Mouse (Mus musculus) liver, adult 2 months (tissue): ENCODE results near the gene Hoxa7. TPM values are rescaled to one million over a fixed set of nuclear protein-coding genes. Genes with fewer than 3 reads are reported as not detected.

Experiments used
- DNase-seq: peaks from one replicate; pipeline ENCODE4 v3.0.0-alpha.2; 2011; ENCODE audit warnings: low read depth, low spot score; ENCODE audit errors: extremely low read depth
- H3K27ac ChIP-seq: fragments of 200-500 bp; replicated peaks from 2 replicates; pipeline ENCODE4 v1.5.1; 2012; ENCODE audit warnings: low read depth, mild to moderate bottlenecking, control low read depth, inconsistent platforms, low read length; ENCODE audit not compliant: insufficient read depth
- H3K27me3 ChIP-seq: fragments of 200-500 bp; 2 replicates; pipeline ENCODE4 v1.6.1; 2012; ENCODE audit warnings: mild to moderate bottlenecking, moderate library complexity, low read length, inconsistent platforms; ENCODE audit not compliant: control insufficient read depth, insufficient read depth
- H3K36me3 ChIP-seq: fragments of 200-500 bp; 2 replicates; pipeline ENCODE4 v1.6.1; 2012; ENCODE audit warnings: low read length, inconsistent platforms; ENCODE audit not compliant: control insufficient read depth, insufficient read depth
- H3K4me1 ChIP-seq: fragments of 200-500 bp; 2 replicates; pipeline ENCODE4 v1.6.1; 2011; ENCODE audit warnings: low read length; ENCODE audit not compliant: control insufficient read depth, insufficient read depth
- H3K4me3 ChIP-seq: fragments of 200-500 bp; 2 replicates; pipeline ENCODE4 v1.5.1; 2011; ENCODE audit warnings: low read depth, mild to moderate bottlenecking, control low read depth, low read length, moderate library complexity; ENCODE audit not compliant: insufficient read depth
- H3K79me2 ChIP-seq: fragments of 200-500 bp; 2 replicates; pipeline ENCODE4 v1.6.1; 2012; ENCODE audit warnings: inconsistent platforms, mild to moderate bottlenecking, low read length, moderate library complexity; ENCODE audit not compliant: control insufficient read depth, insufficient read depth
- H3K9ac ChIP-seq: fragments of 200-500 bp; 2 replicates; pipeline ENCODE4 v1.6.1; 2012; ENCODE audit warnings: low read depth, mild to moderate bottlenecking, control low read depth, inconsistent platforms, low read length
- CTCF ChIP-seq: fragments of 200-500 bp; IDR thresholded peaks from 2 replicates; pipeline ENCODE4 v1.5.1; 2011; ENCODE audit warnings: low read depth, low read length, control low read depth
- POLR2A ChIP-seq: fragments of 200-500 bp; IDR thresholded peaks from 2 replicates; pipeline ENCODE4 v1.6.1; 2011; ENCODE audit warnings: low read length, control low read depth; ENCODE audit not compliant: insufficient read depth; ENCODE audit errors: extremely low read depth
- WGBS: fragments of 180-500 bp; shearing (Covaris S2); methylation state at CpG from one replicate; pipeline ENCODE4 v1.1.7; 2018; 5-methylcytosine and 5-hydroxymethylcytosine counted together
- polyA plus RNA-seq: library from polyadenylated mRNA; depleted of rRNA; stranded (reverse); fragments of >200 nt; gene quantifications from 2 replicates; pipeline ENCODE4 v1.2.3, GENCODE M21; 2012
- total RNA-seq: library from RNA; depleted of rRNA; stranded (reverse); fragments of >200 nt; gene quantifications from 2 replicates; pipeline ENCODE4 v1.2.3, GENCODE M21; 2014

The Hoxa7 gene
- total and polyA plus RNA-seq, 2 experiments = 0.04 TPM; not detected in 1

- WGBS = 11% methylated on average over 47 of the region's 47 CpGs
Measured at GRCm38 (mm10) chr6:52208072-52208867, 13.4 kb downstream of the Hoxa7 start, which contains the start of gene Hoxa6. Gene Hoxa6 (minus strand): TSS chr6:52208722.

GRCm38 (mm10) chr6:52207684-52207976, 14.0 kb downstream of the Hoxa7 start:
- TF ChIP-seq POLR2A = no peak
- no peak for TF ChIP-seq CTCF
- Histone ChIP-seq H3K4me3 (no peak overlapping the region), H3K9ac (no peak overlapping the region), H3K36me3 (no peaks in the 10 kb centered on the region), H3K27ac (no peak overlapping the region), H3K79me2 (no peaks in the 10 kb centered on the region), H3K27me3 (peaks cover 48% of the 10 kb centered on the region), H3K4me1 (no peaks in the 10 kb centered on the region; the same call in 1 of the 2 replicates)
- DNase-seq = no peak

More at GRCm38 (mm10) chr6:52208072-52208867, 13.4 kb downstream of the Hoxa7 start, which contains the start of gene Hoxa6:
- Histone ChIP-seq H3K27me3 (peaks cover 48% of the 10 kb centered on the region), H3K4me3 (no peak within 1 kb of the TSS), H3K79me2 (no peaks in the 10 kb centered on the region), H3K27ac (no peak within 1 kb of the TSS), H3K9ac (no peak within 1 kb of the TSS), H3K36me3 (no peaks in the 10 kb centered on the region), H3K4me1 (no peaks in the 10 kb centered on the region; the same call in 1 of the 2 replicates)
- no peak for DNase-seq
- TF ChIP-seq POLR2A (no peak), CTCF (no peak)

DNA sequence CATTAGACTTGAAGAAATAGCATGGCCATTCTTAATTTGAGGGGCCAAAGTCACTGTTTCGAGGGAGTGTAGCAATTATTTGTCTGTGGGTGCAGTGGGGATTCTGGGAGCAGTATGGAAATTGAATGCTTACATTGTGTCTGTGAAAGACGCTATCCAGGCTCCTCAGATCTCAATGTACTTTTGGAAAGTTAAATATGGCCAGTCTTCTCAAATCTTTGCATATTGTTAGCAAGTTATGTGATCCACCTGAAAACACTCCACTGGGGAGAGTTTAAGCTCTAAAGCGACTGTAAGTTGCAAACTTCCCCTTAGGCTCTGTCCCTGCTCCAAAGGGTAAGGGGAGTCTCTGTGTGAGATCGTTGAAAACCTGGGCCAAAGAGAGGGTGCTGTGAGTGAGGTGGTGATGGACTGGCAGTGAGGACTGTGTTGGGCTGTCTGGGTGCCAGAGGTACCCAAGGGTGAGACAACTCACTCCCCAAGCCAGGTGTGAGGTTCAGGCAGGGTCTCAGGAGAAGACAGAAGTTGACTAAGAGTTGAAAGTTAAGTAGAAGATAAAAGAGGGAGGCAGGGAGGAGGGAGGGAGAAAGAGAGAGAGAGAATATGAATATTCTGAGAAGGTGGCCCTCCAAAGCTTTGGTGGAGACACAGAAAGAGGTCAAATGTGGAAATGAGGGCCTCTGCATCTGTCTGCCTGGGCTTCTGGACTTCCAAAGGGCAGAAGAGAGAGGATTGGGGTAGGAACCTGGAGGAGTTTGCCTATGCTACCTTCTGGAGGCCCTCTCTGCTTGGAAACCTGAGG, 14.6 kb downstream of the Hoxa7 start:
- Histone ChIP-seq H3K4me3 (no peak overlapping the region), H3K9ac (no peak overlapping the region), H3K27me3 (peaks cover 47% of the 10 kb centered on the region), H3K36me3 (no peaks in the 10 kb centered on the region), H3K27ac (no peak overlapping the region), H3K79me2 (no peaks in the 10 kb centered on the region), H3K4me1 (no peaks in the 10 kb centered on the region; the same call in 1 of the 2 replicates)
- WGBS = 28% methylated on average over 4 of the region's 4 CpGs
- no peak for DNase-seq
- TF ChIP-seq POLR2A = no peak
- TF ChIP-seq CTCF = no peak

DNA sequence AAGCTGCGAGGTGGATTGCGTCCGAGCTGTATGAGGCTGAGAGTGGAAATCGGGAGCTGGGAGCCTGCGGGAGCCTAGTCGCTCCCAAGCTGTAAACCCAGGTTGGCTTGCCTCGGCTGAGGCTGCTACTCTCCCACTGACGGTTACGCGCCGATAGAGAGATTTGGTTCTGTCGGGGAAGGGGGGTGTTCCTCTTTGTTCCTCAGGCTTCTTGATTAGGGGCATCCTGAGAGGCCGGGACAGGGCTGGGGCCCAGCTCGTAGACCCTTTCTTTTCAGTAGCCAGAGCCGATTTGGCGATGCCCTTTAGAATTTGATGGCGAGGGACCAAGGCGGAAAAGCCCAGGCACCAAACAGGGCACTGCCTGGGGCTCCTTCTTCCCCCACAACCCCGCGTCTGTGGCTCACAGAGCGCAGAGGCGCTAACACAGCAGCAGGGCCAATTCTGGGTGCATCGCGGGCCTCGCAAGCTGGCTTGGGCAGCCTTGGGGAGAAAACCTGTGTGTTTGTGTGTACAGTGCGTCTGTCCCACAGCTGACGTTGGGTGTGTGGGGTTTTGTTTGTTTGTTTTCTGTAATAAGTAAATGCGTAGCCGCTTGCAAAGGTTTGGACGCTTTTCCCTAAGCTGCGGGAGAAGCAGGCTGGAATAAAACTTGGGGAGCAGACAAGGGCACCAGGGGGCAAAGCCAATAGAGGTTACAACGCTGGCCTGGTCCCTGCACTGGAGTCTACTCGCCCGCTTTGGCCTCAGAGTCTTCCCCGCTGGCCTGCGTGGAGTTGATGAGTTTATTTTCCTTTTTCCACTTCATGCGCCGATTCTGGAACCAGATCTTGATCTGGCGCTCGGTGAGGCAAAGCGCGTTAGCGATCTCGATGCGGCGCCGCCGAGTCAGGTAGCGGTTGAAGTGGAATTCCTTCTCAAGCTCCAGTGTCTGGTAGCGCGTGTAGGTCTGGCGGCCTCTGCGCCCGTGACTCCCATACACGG, 15.7 kb downstream of the Hoxa7 start:
- H3K4me1 ChIP-seq = no peaks in the 10 kb centered on the region; the same call in 1 of the 2 replicates
- no peak overlapping the region for H3K27ac ChIP-seq
- no peaks in the 10 kb centered on the region for H3K36me3 ChIP-seq
- no peak overlapping the region for H3K9ac ChIP-seq
- 21% methylated on average over 55 of the region's 55 CpGs for WGBS
- no peaks in the 10 kb centered on the region for H3K79me2 ChIP-seq
- H3K4me3 ChIP-seq = no peak overlapping the region
- H3K27me3 ChIP-seq = peaks cover 37% of the 10 kb centered on the region
- TF ChIP-seq POLR2A (no peak), CTCF (no peak)
- no peak for DNase-seq

GRCm38 (mm10) chr6:52205221-52205620, 16.4 kb downstream of the Hoxa7 start:
- DNase-seq = no peak

More at GRCm38 (mm10) chr6:52205221-52205620, 16.4 kb downstream of the Hoxa7 start:
- Histone ChIP-seq H3K36me3 (no peaks in the 10 kb centered on the region), H3K27me3 (peaks cover 36% of the 10 kb centered on the region), H3K4me1 (no peaks in the 10 kb centered on the region; the same call in 1 of the 2 replicates), H3K27ac (no peak overlapping the region), H3K4me3 (no peak overlapping the region), H3K79me2 (no peaks in the 10 kb centered on the region), H3K9ac (no peak overlapping the region)
- TF ChIP-seq POLR2A = no peak
- TF ChIP-seq CTCF = no peak
- WGBS = 25% methylated on average over 14 of the region's 14 CpGs
